Mouse (Mus musculus) midbrain, embryonic 16.5 days (tissue): ENCODE results near the gene Ppp1r13b. TPM values are rescaled to one million over a fixed set of nuclear protein-coding genes. Genes with fewer than 3 reads are reported as not detected.
"Not testable (repeated sequence)": the region's sequence is repeated elsewhere in the genome, so short reads cannot be mapped to it uniquely, and the experiment has no call there.

Source experiments
- ATAC-seq: fragments of 200-750 bp; cut with Nextera tagmentation; 2 replicates; pipeline ENCODE4 v1.8.0; 2017; ENCODE audit warnings: moderate TSS enrichment
- H3K27ac ChIP-seq: fragments of 300-500 bp; sonication (generic); 2 replicates; pipeline ENCODE4 v1.5.1; 2014; ENCODE audit warnings: mild to moderate bottlenecking, low read length, mixed read lengths
- H3K27me3 ChIP-seq: fragments of 300-500 bp; sonication (generic); 2 replicates; pipeline ENCODE4 v1.6.1; 2014; ENCODE audit warnings: low read depth, low read length, mixed read lengths; ENCODE audit not compliant: control insufficient read depth, insufficient read depth
- H3K36me3 ChIP-seq: fragments of 300-500 bp; sonication (generic); 2 replicates; pipeline ENCODE4 v1.6.1; 2014; ENCODE audit warnings: mild to moderate bottlenecking, low read length, moderate library complexity, mixed read lengths; ENCODE audit not compliant: control insufficient read depth, insufficient read depth
- H3K4me1 ChIP-seq: fragments of 300-500 bp; sonication (generic); 2 replicates; pipeline ENCODE4 v1.6.1; 2014; ENCODE audit warnings: mild to moderate bottlenecking, low read length, mixed read lengths; ENCODE audit not compliant: control insufficient read depth, insufficient read depth
- H3K4me2 ChIP-seq: fragments of 300-500 bp; sonication (generic); 2 replicates; pipeline ENCODE4 v1.6.1; 2014; ENCODE audit warnings: mild to moderate bottlenecking, low read length, mixed read lengths
- H3K4me3 ChIP-seq: fragments of 300-500 bp; sonication (generic); 2 replicates; pipeline ENCODE4 v1.5.1; 2014; ENCODE audit warnings: low read depth, mild to moderate bottlenecking, low read length, moderate library complexity, mixed read lengths
- H3K9ac ChIP-seq: fragments of 300-500 bp; sonication (generic); 2 replicates; pipeline ENCODE4 v1.6.1; 2014; ENCODE audit warnings: low read depth, low read length, mixed read lengths
- H3K9me3 ChIP-seq: fragments of 300-500 bp; sonication (generic); replicated peaks from 2 replicates; pipeline ENCODE4 v1.6.1; 2014; ENCODE audit warnings: mild to moderate bottlenecking, low read length, mixed read lengths; ENCODE audit not compliant: control insufficient read depth, poor library complexity, severe bottlenecking
- WGBS: fragments of 180-500 bp; shearing (Covaris S2); extraction: QIAGEN DNeasy Blood & Tissue Kit; methylation state at CpG from one replicate; pipeline ENCODE4 v1.1.7; 2014; 5-methylcytosine and 5-hydroxymethylcytosine counted together
- polyA plus RNA-seq: library from polyadenylated mRNA; unstranded; fragments of >200 nt; fragmentation: Nextera tagmentation; extraction: Ambion mirVana; gene quantifications from 2 replicates; pipeline ENCODE4 v1.2.1, GENCODE M21; 2015

Ppp1r13b gene
- 37.9 and 42.9 TPM in 2 replicates for polyA plus RNA-seq

- WGBS, result under 1% methylated on average over 47 of the region's 80 CpGs
- ATAC-seq, result peak; percentile 96
- H3K4me2 ChIP-seq, result peak within 1 kb of the TSS; percentile 80
Observed at GRCm38 (mm10) chr12:111907970-111908681, at the start of gene Ppp1r13b. Gene Ppp1r13b, minus strand, starts transcription at chr12:111908110.

DNA sequence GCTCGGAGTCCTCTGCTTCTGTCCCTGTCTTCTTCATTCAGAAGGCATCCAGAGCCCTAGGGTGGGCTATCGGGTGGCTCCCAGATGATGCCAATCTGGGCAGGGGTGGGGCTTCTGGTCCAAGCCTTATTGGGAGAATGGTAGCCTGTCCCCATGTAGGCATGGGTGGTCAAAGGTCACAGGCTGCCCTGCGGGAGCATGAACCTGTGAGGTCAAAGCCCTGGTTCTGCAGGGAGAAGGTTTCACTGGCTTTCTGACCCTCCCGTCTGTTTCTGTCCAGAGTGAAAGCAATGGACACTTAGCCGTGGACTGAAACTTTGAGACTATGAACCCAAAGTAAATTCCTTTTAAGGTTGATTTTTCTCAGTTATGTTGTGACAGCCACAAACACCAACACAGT is 48.3 kb upstream of the Ppp1r13b start:
- no peaks in the 10 kb centered on the region for H3K27me3 ChIP-seq
- 81% methylated on average over 5 of the region's 5 CpGs for WGBS
- peaks cover 15% of the 10 kb centered on the region for H3K36me3 ChIP-seq
- H3K9ac ChIP-seq, result no peak overlapping the region
- no peak for ATAC-seq
- no peak overlapping the region for H3K4me2 ChIP-seq
- no peaks in the 10 kb centered on the region for H3K4me1 ChIP-seq
- H3K9me3 ChIP-seq, result no peaks in the 10 kb centered on the region
- no peak overlapping the region for H3K4me3 ChIP-seq
- H3K27ac ChIP-seq, result no peak overlapping the region

More at GRCm38 (mm10) chr12:111907970-111908681, at the start of gene Ppp1r13b:
- no peaks in the 10 kb centered on the region for H3K9me3 ChIP-seq
- H3K4me3 ChIP-seq, result peak within 1 kb of the TSS; percentile 89
- H3K9ac ChIP-seq, result peak within 1 kb of the TSS; percentile 95
- peak within 1 kb of the TSS; percentile 97 for H3K27ac ChIP-seq
- no peaks in the 10 kb centered on the region for H3K36me3 ChIP-seq
- H3K4me1 ChIP-seq, result peaks cover 12% of the 10 kb centered on the region
- peaks cover 6% of the 10 kb centered on the region; the same call in 1 of the 2 replicates for H3K27me3 ChIP-seq

DNA sequence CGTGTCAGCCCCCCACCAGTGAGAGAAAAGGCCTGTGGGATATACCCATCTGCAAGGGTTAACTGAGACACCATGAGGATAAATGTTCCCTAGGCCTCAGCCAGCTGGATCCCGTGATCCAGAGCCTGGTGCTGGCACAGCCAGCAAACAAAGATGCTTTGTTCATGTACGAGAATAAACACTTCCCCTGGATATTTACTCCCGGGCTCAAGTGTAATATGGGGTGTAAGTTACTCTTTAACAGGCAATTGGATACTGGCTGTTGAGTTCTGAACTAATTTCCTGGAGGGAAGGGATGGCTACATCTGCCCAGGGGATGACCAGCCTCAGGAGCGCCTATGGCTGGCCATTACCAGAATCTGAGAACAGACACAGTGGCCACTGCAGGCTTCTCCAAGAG is 43.8 kb upstream of the Ppp1r13b start:
- no peak overlapping the region for H3K4me3 ChIP-seq
- 62% methylated on average over 5 of the region's 5 CpGs for WGBS
- H3K27me3 ChIP-seq, result no peaks in the 10 kb centered on the region
- no peak overlapping the region for H3K9ac ChIP-seq
- ATAC-seq, result no peak
- no peaks in the 10 kb centered on the region for H3K4me1 ChIP-seq
- no peak overlapping the region for H3K27ac ChIP-seq
- no peaks in the 10 kb centered on the region for H3K9me3 ChIP-seq
- no peak overlapping the region for H3K4me2 ChIP-seq
- no peaks in the 10 kb centered on the region for H3K36me3 ChIP-seq

DNA sequence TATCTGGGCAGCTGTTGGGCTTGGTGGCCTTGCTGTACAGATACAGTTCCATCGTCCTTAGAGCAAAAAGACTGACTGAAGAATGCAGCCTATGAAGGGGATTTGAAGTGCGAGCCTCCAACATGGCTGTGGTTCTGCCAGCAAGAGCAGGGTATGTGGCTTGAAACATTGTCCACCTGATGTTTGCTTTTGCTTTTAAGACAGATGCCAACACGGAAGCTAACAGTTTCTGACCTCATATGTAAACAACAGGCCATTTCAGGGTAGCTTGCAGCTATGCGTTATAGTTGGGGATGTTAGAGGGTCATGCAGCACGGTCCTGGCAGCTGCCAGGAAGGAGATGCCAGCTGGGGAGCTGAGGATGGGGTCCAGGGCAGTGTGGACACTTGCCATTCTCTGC is 42.6 kb upstream of the Ppp1r13b start:
- no peak overlapping the region for H3K4me3 ChIP-seq
- H3K4me1 ChIP-seq, result no peaks in the 10 kb centered on the region
- H3K27me3 ChIP-seq, result no peaks in the 10 kb centered on the region
- H3K36me3 ChIP-seq, result no peaks in the 10 kb centered on the region
- no peaks in the 10 kb centered on the region for H3K9me3 ChIP-seq
- WGBS, result 73% methylated on average over 5 of the region's 5 CpGs
- no peak overlapping the region for H3K9ac ChIP-seq
- H3K4me2 ChIP-seq, result no peak overlapping the region
- ATAC-seq, result no peak
- H3K27ac ChIP-seq, result no peak overlapping the region

DNA sequence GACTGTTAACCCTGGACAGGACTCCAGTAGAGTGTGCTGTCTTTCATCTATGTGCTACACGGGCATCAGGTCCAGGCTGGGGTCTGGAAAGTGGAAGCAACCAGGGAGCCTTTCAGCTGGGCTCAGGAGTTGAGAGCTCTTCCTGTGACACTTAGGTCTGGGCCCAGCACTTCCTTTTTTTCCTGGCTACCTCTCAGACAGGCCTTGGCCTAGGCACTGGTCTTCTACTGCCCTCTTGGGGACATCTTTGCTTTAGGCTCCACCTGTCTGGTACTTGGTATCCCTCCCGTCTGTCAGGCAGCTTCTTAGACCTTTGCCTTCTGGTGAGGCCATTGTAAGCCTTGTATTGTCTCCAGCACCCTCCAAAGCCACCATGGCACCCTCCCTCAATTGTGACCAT is 38.8 kb upstream of the Ppp1r13b start:
- no peak overlapping the region for H3K4me3 ChIP-seq
- no peaks in the 10 kb centered on the region for H3K9me3 ChIP-seq
- H3K9ac ChIP-seq, result no peak overlapping the region
- no peaks in the 10 kb centered on the region for H3K36me3 ChIP-seq
- 58% methylated on average over 2 of the region's 2 CpGs for WGBS
- H3K4me1 ChIP-seq, result no peaks in the 10 kb centered on the region
- H3K27ac ChIP-seq, result no peak overlapping the region
- no peak overlapping the region for H3K4me2 ChIP-seq
- ATAC-seq, result no peak
- no peaks in the 10 kb centered on the region for H3K27me3 ChIP-seq

GRCm38 (mm10) chr12:111945765-111946655 is 38.1 kb upstream of the Ppp1r13b start:
- not testable (repeated sequence) for H3K9ac ChIP-seq, H3K4me3 ChIP-seq, H3K4me2 ChIP-seq, H3K27me3 ChIP-seq, H3K9me3 ChIP-seq, H3K27ac ChIP-seq, H3K36me3 ChIP-seq, H3K4me1 ChIP-seq
- 59% methylated on average over 7 of the region's 15 CpGs for WGBS
- 0 out of 2 replicates have a peak, but pooled peaks have one; percentile 28 for ATAC-seq

DNA sequence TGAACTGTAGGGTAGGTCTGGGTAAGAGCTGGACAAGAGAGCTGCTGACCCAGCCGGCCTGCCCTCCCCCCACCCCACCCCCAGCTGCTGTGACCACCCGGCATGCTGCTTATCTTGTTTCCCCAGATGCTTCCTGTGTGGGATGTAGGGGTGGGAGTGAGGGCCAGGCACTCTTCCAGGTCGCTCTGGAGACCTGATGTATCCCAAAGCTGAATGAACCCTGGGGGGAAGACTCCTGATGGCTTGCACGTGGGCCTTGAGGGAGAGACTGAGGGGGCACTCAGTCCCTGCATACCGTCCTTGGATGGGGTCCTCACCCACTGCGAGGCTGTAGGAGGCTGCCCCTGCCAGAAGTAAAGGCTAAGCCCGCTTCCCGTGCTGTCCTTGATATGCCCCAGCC is 37.2 kb upstream of the Ppp1r13b start:
- no peak overlapping the region for H3K27ac ChIP-seq
- H3K9me3 ChIP-seq, result no peaks in the 10 kb centered on the region
- no peak overlapping the region for H3K4me2 ChIP-seq
- no peaks in the 10 kb centered on the region for H3K36me3 ChIP-seq
- H3K27me3 ChIP-seq, result no peaks in the 10 kb centered on the region
- no peaks in the 10 kb centered on the region for H3K4me1 ChIP-seq
- no peak for ATAC-seq
- WGBS, result 78% methylated on average over 8 of the region's 8 CpGs
- H3K9ac ChIP-seq, result no peak overlapping the region
- H3K4me3 ChIP-seq, result no peak overlapping the region

DNA sequence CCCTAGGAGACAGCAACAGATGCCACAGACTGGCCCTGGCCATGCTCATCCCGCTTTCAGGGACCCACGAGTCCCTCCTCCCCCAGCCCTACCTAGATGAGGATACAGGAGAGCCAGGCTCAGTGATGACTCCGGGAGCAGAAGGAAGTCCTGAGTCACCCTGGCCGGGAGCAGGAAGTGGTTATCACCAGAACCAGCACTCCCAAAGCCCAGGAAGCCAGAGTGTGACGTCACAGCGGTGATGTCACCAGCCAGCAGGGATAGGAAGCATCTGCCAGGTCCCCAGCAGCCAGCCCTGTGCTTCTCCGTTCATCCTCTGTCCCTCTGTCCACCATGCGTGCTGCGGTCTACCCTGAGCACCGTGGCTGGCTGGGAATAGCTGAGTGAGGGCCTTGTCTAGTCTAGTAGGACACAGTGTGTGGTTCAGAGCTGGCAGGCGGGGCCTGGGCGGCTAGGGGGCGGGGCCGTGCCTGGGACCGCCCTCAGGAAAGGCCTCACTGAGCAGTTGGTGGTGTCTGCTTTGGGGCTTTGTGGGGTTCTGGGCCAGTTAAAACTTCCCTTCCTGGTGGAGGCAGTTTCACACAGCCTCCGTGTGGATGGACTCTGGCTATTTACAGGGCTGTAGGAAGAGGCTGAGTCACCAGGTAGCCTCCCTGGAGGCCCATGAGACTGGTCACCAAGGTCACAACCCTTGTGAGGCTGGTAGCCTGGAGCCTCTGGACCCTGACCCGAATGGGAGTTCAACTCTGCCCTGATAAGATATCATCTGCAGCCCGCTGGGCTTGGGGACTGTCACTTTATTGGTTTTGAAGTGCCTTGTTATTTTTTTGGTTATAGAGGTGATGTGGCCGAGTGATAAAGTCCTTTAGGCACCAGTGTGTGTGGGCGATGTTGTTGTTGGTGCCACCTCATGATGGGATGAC is 36.4 kb upstream of the Ppp1r13b start:
- not testable (repeated sequence) for H3K9ac ChIP-seq, H3K4me2 ChIP-seq, H3K9me3 ChIP-seq, H3K27ac ChIP-seq, H3K4me1 ChIP-seq, H3K36me3 ChIP-seq, H3K4me3 ChIP-seq, H3K27me3 ChIP-seq
- 69% methylated on average over 11 of the region's 20 CpGs for WGBS
- ATAC-seq, result 0 out of 2 replicates have a peak, but pooled peaks have one; percentile 25
